Mouse (Mus musculus) liver, adult 2 months (tissue): Measurements from ENCODE around the gene Pde2a. TPM values are rescaled to one million over a fixed set of nuclear protein-coding genes. Genes with fewer than 3 reads are reported as not detected.

Experiments
- DNase-seq: peaks from one replicate; pipeline ENCODE4 v3.0.0-alpha.2; 2011; ENCODE audit warnings: low read depth, low spot score; ENCODE audit errors: extremely low read depth
- H3K27ac ChIP-seq: fragments of 200-500 bp; replicated peaks from 2 replicates; pipeline ENCODE4 v1.5.1; 2012; ENCODE audit warnings: low read depth, mild to moderate bottlenecking, control low read depth, inconsistent platforms, low read length; ENCODE audit not compliant: insufficient read depth
- H3K27me3 ChIP-seq: fragments of 200-500 bp; 2 replicates; pipeline ENCODE4 v1.6.1; 2012; ENCODE audit warnings: mild to moderate bottlenecking, moderate library complexity, low read length, inconsistent platforms; ENCODE audit not compliant: control insufficient read depth, insufficient read depth
- H3K36me3 ChIP-seq: fragments of 200-500 bp; 2 replicates; pipeline ENCODE4 v1.6.1; 2012; ENCODE audit warnings: low read length, inconsistent platforms; ENCODE audit not compliant: control insufficient read depth, insufficient read depth
- H3K4me1 ChIP-seq: fragments of 200-500 bp; 2 replicates; pipeline ENCODE4 v1.6.1; 2011; ENCODE audit warnings: low read length; ENCODE audit not compliant: control insufficient read depth, insufficient read depth
- H3K4me3 ChIP-seq: fragments of 200-500 bp; 2 replicates; pipeline ENCODE4 v1.5.1; 2011; ENCODE audit warnings: low read depth, mild to moderate bottlenecking, control low read depth, low read length, moderate library complexity; ENCODE audit not compliant: insufficient read depth
- H3K79me2 ChIP-seq: fragments of 200-500 bp; 2 replicates; pipeline ENCODE4 v1.6.1; 2012; ENCODE audit warnings: inconsistent platforms, mild to moderate bottlenecking, low read length, moderate library complexity; ENCODE audit not compliant: control insufficient read depth, insufficient read depth
- H3K9ac ChIP-seq: fragments of 200-500 bp; 2 replicates; pipeline ENCODE4 v1.6.1; 2012; ENCODE audit warnings: low read depth, mild to moderate bottlenecking, control low read depth, inconsistent platforms, low read length
- CTCF ChIP-seq: fragments of 200-500 bp; IDR thresholded peaks from 2 replicates; pipeline ENCODE4 v1.5.1; 2011; ENCODE audit warnings: low read depth, low read length, control low read depth
- POLR2A ChIP-seq: fragments of 200-500 bp; IDR thresholded peaks from 2 replicates; pipeline ENCODE4 v1.6.1; 2011; ENCODE audit warnings: low read length, control low read depth; ENCODE audit not compliant: insufficient read depth; ENCODE audit errors: extremely low read depth
- WGBS: fragments of 180-500 bp; shearing (Covaris S2); methylation state at CpG from one replicate; pipeline ENCODE4 v1.1.7; 2018; 5-methylcytosine and 5-hydroxymethylcytosine counted together
- polyA plus RNA-seq: library from polyadenylated mRNA; depleted of rRNA; stranded (reverse); fragments of >200 nt; gene quantifications from 2 replicates; pipeline ENCODE4 v1.2.3, GENCODE M21; 2012
- total RNA-seq: library from RNA; depleted of rRNA; stranded (reverse); fragments of >200 nt; gene quantifications from 2 replicates; pipeline ENCODE4 v1.2.3, GENCODE M21; 2014

Pde2a gene
- total and polyA plus RNA-seq, 2 experiments: 7.7 to 11.4 TPM

DNA sequence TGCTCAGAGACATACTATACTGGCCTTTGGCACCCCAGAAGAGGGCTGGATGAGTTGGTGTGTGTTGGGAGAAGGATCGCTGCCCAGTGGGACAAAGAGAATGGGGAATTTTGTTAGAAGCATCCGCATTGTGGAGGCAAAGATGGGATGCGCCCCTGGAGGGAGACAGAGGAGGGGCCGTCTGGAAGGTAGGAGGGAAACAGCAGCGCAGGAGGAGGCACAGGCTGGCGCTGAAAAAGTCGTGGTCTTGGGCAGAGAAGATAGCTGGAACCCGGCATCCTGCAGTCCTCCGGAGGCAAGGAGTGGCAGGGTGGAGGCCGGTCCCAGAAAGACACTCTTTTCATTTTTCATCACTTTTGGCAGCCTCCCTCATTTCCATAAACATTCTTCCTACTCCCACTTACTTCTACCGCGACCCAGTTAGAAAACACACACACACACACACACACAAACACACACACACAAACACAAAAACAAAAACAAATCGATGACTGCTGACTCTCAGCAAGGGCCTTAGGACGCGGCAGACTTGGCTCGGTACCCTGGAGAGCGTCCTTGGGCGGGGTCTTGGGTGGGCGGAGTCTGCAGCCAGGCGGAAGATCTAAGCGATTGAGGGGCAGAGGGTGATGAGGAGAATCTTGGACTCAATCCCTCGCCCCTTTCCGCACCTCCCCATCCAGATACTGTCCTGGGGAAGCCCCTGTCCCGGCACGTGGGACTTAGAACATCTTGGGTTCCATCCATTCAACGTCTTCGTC is 2.3 kb upstream of the Pde2a start:
- DNase-seq: no peak
- H3K27ac ChIP-seq: no peak overlapping the region
- no peaks in the 10 kb centered on the region for H3K36me3 ChIP-seq
- no peaks in the 10 kb centered on the region for H3K4me1 ChIP-seq
- H3K4me3 ChIP-seq: no peak overlapping the region
- 7% methylated on average over 27 of the region's 27 CpGs for WGBS
- no peaks in the 10 kb centered on the region for H3K27me3 ChIP-seq
- H3K79me2 ChIP-seq: no peaks in the 10 kb centered on the region
- TF ChIP-seq CTCF (no peak), POLR2A (no peak)
- no peak overlapping the region for H3K9ac ChIP-seq

DNA sequence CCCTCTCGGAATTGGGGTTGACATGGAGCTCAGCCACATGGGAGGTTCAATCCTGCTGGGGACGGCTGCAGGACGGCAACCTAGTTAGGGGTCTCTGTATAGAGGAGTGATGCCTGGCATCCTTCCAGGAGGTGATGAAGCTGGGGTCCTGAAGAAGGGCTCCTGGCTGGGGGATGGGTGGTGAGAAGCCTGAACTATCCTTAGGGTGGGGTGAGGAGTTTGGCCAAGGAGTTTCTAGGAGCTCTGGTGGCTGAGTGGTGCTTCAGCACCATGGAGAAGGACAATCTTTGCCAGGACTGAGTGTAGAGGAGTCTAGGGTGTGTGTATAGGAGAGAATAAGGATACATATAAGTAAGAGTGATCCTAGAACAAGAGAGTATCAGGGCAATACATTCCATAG is 578 bp downstream of the Pde2a start:
- no peak for DNase-seq
- WGBS: 54% methylated on average over 3 of the region's 3 CpGs
- H3K79me2 ChIP-seq: no peaks in the 10 kb centered on the region
- TF ChIP-seq CTCF: no peak
- no peak for TF ChIP-seq POLR2A
- H3K4me3 ChIP-seq: no peak overlapping the region
- H3K9ac ChIP-seq: no peak overlapping the region
- H3K36me3 ChIP-seq: no peaks in the 10 kb centered on the region
- no peaks in the 10 kb centered on the region for H3K4me1 ChIP-seq
- no peak overlapping the region for H3K27ac ChIP-seq
- no peaks in the 10 kb centered on the region for H3K27me3 ChIP-seq

- H3K79me2 ChIP-seq: no peaks in the 10 kb centered on the region
- TF ChIP-seq CTCF: no peak
- no peak for TF ChIP-seq POLR2A
- no peak overlapping the region for H3K4me3 ChIP-seq
- DNase-seq: no peak
- H3K27ac ChIP-seq: no peak overlapping the region
- H3K9ac ChIP-seq: no peak overlapping the region
- no peaks in the 10 kb centered on the region for H3K4me1 ChIP-seq
- 78% methylated on average over 8 of the region's 8 CpGs for WGBS
- H3K36me3 ChIP-seq: no peaks in the 10 kb centered on the region
- H3K27me3 ChIP-seq: no peaks in the 10 kb centered on the region
Measured at GRCm38 (mm10) chr7:101422646-101423045, 1.2 kb downstream of the Pde2a start.

- H3K9ac ChIP-seq: no peak overlapping the region
- WGBS: 75% methylated on average over 6 of the region's 6 CpGs
Measured at GRCm38 (mm10) chr7:101423970-101424369, 2.5 kb downstream of the Pde2a start.

GRCm38 (mm10) chr7:101426692-101427091 is 5.2 kb downstream of the Pde2a start:
- H3K36me3 ChIP-seq: no peaks in the 10 kb centered on the region
- H3K27ac ChIP-seq: no peak overlapping the region
- no peak for DNase-seq
- H3K4me1 ChIP-seq: no peaks in the 10 kb centered on the region
- H3K27me3 ChIP-seq: no peaks in the 10 kb centered on the region
- H3K79me2 ChIP-seq: no peaks in the 10 kb centered on the region
- no peak overlapping the region for H3K9ac ChIP-seq
- WGBS: 69% methylated on average over 8 of the region's 8 CpGs
- H3K4me3 ChIP-seq: no peak overlapping the region
- no peak for TF ChIP-seq CTCF
- TF ChIP-seq POLR2A: no peak

More at GRCm38 (mm10) chr7:101423970-101424369, 2.5 kb downstream of the Pde2a start:
- no peak for TF ChIP-seq CTCF
- no peak for TF ChIP-seq POLR2A
- H3K4me1 ChIP-seq: no peaks in the 10 kb centered on the region
- no peaks in the 10 kb centered on the region for H3K79me2 ChIP-seq
- no peak overlapping the region for H3K4me3 ChIP-seq
- H3K27ac ChIP-seq: no peak overlapping the region
- H3K27me3 ChIP-seq: no peaks in the 10 kb centered on the region
- no peaks in the 10 kb centered on the region for H3K36me3 ChIP-seq
- DNase-seq: no peak

- Histone ChIP-seq H3K27ac (no peak overlapping the region), H3K4me1 (no peaks in the 10 kb centered on the region), H3K27me3 (no peaks in the 10 kb centered on the region), H3K9ac (no peak overlapping the region), H3K4me3 (no peak overlapping the region), H3K36me3 (no peaks in the 10 kb centered on the region), H3K79me2 (no peaks in the 10 kb centered on the region)
- WGBS: 4% methylated on average over 2 of the region's 2 CpGs
- TF ChIP-seq CTCF (peak; percentile 75), POLR2A (no peak)
- DNase-seq: no peak
Measured at GRCm38 (mm10) chr7:101427736-101428135, 6.2 kb downstream of the Pde2a start.
